Mouse (Mus musculus) heart, embryonic 11.5 days (tissue): ENCODE measurements around the gene Polk. TPM values are rescaled to one million over a fixed set of nuclear protein-coding genes. Genes with fewer than 3 reads are reported as not detected.

ENCODE experiments used
- ATAC-seq: fragments of 200-750 bp; cut with Nextera tagmentation; replicated peaks from 2 replicates; pipeline ENCODE4 v1.8.0; 2017; ENCODE audit warnings: moderate library complexity; ENCODE audit not compliant: insufficient number of reproducible peaks, low FRiP score, low TSS enrichment
- H3K27ac ChIP-seq: fragments of 300-500 bp; sonication (generic); 2 replicates; pipeline ENCODE4 v1.5.1; 2014; ENCODE audit warnings: mild to moderate bottlenecking, low read depth, low read length
- H3K27me3 ChIP-seq: fragments of 300-500 bp; sonication (generic); 2 replicates; pipeline ENCODE4 v1.6.1; 2014; ENCODE audit warnings: mild to moderate bottlenecking, low read length, mixed read lengths; ENCODE audit not compliant: control insufficient read depth, insufficient read depth
- H3K36me3 ChIP-seq: fragments of 300-500 bp; sonication (generic); 2 replicates; pipeline ENCODE4 v1.6.1; 2014; ENCODE audit warnings: mild to moderate bottlenecking, low read length, moderate library complexity, mixed read lengths; ENCODE audit not compliant: control insufficient read depth, insufficient read depth
- H3K4me1 ChIP-seq: fragments of 300-500 bp; sonication (generic); 2 replicates; pipeline ENCODE4 v1.6.1; 2014; ENCODE audit warnings: low read length; ENCODE audit not compliant: control insufficient read depth, insufficient read depth
- H3K4me2 ChIP-seq: fragments of 300-500 bp; sonication (generic); 2 replicates; pipeline ENCODE4 v1.6.1; 2014; ENCODE audit warnings: mild to moderate bottlenecking, moderate library complexity
- H3K4me3 ChIP-seq: fragments of 300-500 bp; sonication (generic); 2 replicates; pipeline ENCODE4 v1.5.1; 2014; ENCODE audit warnings: low read depth, low read length
- H3K9ac ChIP-seq: fragments of 300-500 bp; sonication (generic); 2 replicates; pipeline ENCODE4 v1.6.1; 2014; ENCODE audit warnings: mild to moderate bottlenecking, low read depth, low read length, moderate library complexity
- H3K9me3 ChIP-seq: fragments of 300-500 bp; sonication (generic); replicated peaks from 2 replicates; pipeline ENCODE4 v1.6.1; 2016; ENCODE audit warnings: low read length; ENCODE audit not compliant: control insufficient read depth
- WGBS: fragments of 180-500 bp; shearing (Covaris S2); extraction: QIAGEN DNeasy Blood & Tissue Kit; methylation state at CpG from one replicate; pipeline ENCODE4 v1.1.7; 2014; ENCODE audit not compliant: insufficient replicate concordance; 5-methylcytosine and 5-hydroxymethylcytosine counted together
- polyA plus RNA-seq: library from polyadenylated mRNA; unstranded; fragments of >200 nt; fragmentation: Nextera tagmentation; extraction: Ambion mirVana; gene quantifications from 2 replicates; pipeline ENCODE4 v1.2.1, GENCODE M21; 2014

Polk gene
- polyA plus RNA-seq, 1 experiment from 2014 or later: 5.8 TPM

DNA sequence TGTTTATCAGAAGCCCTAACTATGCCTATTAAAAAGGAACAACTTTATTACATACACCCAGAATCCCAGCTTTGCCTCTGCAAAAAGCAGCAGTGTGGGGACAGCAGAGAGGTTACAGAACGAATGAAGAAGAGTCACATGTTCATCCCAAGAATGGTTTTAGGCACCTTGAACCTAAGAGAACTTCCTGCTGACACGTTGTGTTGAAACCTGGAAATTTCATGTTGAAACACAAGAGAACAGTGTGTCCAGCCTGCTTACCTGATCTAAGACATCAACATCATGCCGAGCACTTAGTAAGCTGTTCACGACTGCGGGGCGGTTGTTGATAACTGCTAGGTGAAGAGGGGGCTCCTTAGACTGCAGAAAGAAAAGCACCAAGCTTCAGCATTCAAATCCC, 109.3 kb downstream of the Polk start:
- Histone ChIP-seq H3K4me1 (peaks cover 24% of the 10 kb centered on the region), H3K9ac (no peak overlapping the region), H3K9me3 (no peaks in the 10 kb centered on the region), H3K27ac (no peak overlapping the region), H3K4me2 (no peak overlapping the region), H3K36me3 (no peaks in the 10 kb centered on the region), H3K4me3 (no peak overlapping the region), H3K27me3 (no peaks in the 10 kb centered on the region)
- no peak for ATAC-seq
- 58% methylated on average over 6 of the region's 6 CpGs for WGBS

DNA sequence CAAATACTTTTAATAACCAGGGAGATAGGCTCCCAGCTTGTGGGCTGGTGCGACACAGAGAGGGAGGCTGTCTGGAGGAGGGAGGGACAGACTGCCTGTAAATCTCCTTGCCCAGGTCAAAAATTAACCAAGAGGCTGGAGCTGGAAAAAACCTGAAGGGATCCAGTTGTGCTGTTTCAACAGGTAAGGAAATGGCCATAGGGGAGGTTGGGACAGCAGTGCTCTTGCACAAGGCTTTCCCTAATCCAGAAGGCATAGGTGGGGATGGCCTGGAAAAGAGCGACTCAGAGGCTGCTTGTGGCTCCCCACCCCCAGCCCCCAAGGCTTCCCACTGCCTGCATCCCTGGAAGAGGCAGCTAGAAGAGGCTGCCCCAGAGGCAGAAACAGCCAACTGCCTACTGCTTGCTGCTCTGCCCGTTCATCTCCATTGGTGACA, 110.0 kb downstream of the Polk start:
- Histone ChIP-seq H3K4me1 (peaks cover 24% of the 10 kb centered on the region), H3K9ac (no peak overlapping the region), H3K27me3 (no peaks in the 10 kb centered on the region), H3K4me3 (no peak overlapping the region), H3K4me2 (no peak overlapping the region), H3K27ac (no peak overlapping the region), H3K9me3 (no peaks in the 10 kb centered on the region), H3K36me3 (no peaks in the 10 kb centered on the region)
- ATAC-seq: no peak
- 47% methylated on average over 3 of the region's 3 CpGs for WGBS

- H3K9ac ChIP-seq: 0 out of 2 replicates have a peak overlapping the region, but pooled peaks have one; percentile 28
- WGBS: 26% methylated on average over 12 of the region's 12 CpGs
- no peak overlapping the region for H3K27ac ChIP-seq
- H3K9me3 ChIP-seq: no peaks in the 10 kb centered on the region
- H3K36me3 ChIP-seq: no peaks in the 10 kb centered on the region
- H3K4me2 ChIP-seq: peak overlapping the region; percentile 45
- H3K27me3 ChIP-seq: no peaks in the 10 kb centered on the region
- ATAC-seq: peak; percentile 71; the same call in 1 of the 2 replicates
- H3K4me3 ChIP-seq: no peak overlapping the region
- peaks cover 22% of the 10 kb centered on the region for H3K4me1 ChIP-seq
These were observed 110.7 kb downstream of the Polk start for GRCm38 (mm10) chr13:96431595-96432156.

Other genes with a start within 250 kb of the Polk start
- 13.0 and 13.5 TPM in 2 replicates for gene Poc5, start 154.3 kb downstream of the Polk start, polyA plus RNA-seq
- gene Ankdd1b, start 71.4 kb downstream of the Polk start, polyA plus RNA-seq: 0.30 and 0.31 TPM in 2 replicates
- gene Gm17622, start 51.8 kb downstream of the Polk start, polyA plus RNA-seq: not detected in 2 replicates
- 8.2 and 10.1 TPM in 2 replicates for gene Col4a3bp, start within 50 bp of the Polk start, polyA plus RNA-seq
- 51.3 and 69.5 TPM in 2 replicates for gene Hmgcr, start 128.4 kb upstream of the Polk start, polyA plus RNA-seq
- gene Ankrd31, start 205.7 kb upstream of the Polk start, polyA plus RNA-seq: not detected in 2 replicates